Mouse (Mus musculus): ENCODE results near the gene Banf1.

DNA sequence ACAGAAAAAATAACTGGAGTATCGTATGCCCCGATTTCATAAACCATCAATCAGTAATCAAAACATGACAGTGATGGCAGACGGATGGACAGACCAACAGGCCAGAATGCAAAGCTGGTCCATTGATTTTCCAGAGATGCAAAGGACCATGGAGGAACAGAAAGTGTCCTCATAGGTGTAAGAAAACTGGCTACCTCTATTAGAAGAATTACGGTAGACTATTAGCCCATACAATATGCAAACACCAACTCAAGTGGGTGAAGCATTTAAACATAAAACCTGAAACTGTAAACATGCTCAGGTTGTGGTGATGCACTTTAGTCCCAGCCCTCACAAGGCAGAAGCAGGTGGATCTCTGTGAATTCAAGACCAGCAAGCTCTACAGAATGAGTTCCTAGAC lies 28.4 kb upstream of the Banf1 start:
- TF ChIP-seq TCF12 (IDR thresholded peaks at IDR 0.05; ENCODE audit: insufficient read depth, poor library complexity, severe bottlenecking), result no peak
- TF ChIP-seq E2F4 (IDR thresholded peaks at IDR 0.05; ENCODE audit: insufficient read depth), result no peak
- TF ChIP-seq MYOD1 (IDR thresholded peaks at IDR 0.05; ENCODE audit: control insufficient read depth in 1 of 3, insufficient read length in 2 of 3, low read depth in 2 of 3), result no peak
- no peak for TF ChIP-seq POLR2A (IDR thresholded peaks at IDR 0.05; ENCODE audit: insufficient read length, low read depth)
- no peak for TF ChIP-seq TCF3 (IDR thresholded peaks at IDR 0.05; ENCODE audit: insufficient read length, low read depth)
- TF ChIP-seq USF1 (IDR thresholded peaks at IDR 0.05; ENCODE audit: low read depth), result no peak
- no peak for TF ChIP-seq POLR2AphosphoS2 (IDR thresholded peaks at IDR 0.05; ENCODE audit: insufficient read length, low read depth)
- no peak for TF ChIP-seq MYOG (IDR thresholded peaks at IDR 0.05; ENCODE audit: control insufficient read depth in 1 of 3, insufficient read depth in 1 of 3, insufficient read length in 2 of 3, low read depth in 2 of 3)

Data from myocyte (in vitro differentiated cells).